Mouse (Mus musculus): ENCODE results near the gene Hoxc8.

GRCm38 (mm10) chr15:103041613-103042012 is 51.2 kb downstream of the Hoxc8 start:
- TF ChIP-seq POLR2A (IDR thresholded peaks at IDR 0.05; ENCODE audit: extremely low read depth, insufficient read depth, low read length) (no peak), CTCF (IDR thresholded peaks at IDR 0.05; ENCODE audit: extremely low read depth, insufficient read depth, low read length) (no peak)
